Mouse (Mus musculus): Measurements from ENCODE around the gene Chaf1a. TPM values are rescaled to one million over a fixed set of nuclear protein-coding genes. Genes with fewer than 3 reads are reported as not detected.
"Not testable (repeated sequence)": the region's sequence is repeated elsewhere in the genome, so short reads cannot be mapped to it uniquely, and the experiment has no call there.

Gene Chaf1a
- polyA plus RNA-seq, 1 experiment from 2014 or later, result 25.0 TPM

- Histone ChIP-seq H3K9me3 (ENCODE audit: control insufficient read depth, low read length) (no peaks in the 10 kb centered on the region), H3K27ac (ENCODE audit: low read depth, low read length) (no peak overlapping the region), H3K4me1 (ENCODE audit: control insufficient read depth, insufficient read depth, low read length) (no peaks in the 10 kb centered on the region), H3K36me3 (ENCODE audit: control insufficient read depth, insufficient read depth, low read length) (peaks cover 43% of the 10 kb centered on the region), H3K27me3 (ENCODE audit: control insufficient read depth, insufficient read depth, low read length) (no peaks in the 10 kb centered on the region), H3K4me2 (ENCODE audit: low read depth) (no peak overlapping the region), H3K9ac (ENCODE audit: low read length) (no peak overlapping the region), H3K4me3 (ENCODE audit: low read depth, low read length) (no peak overlapping the region)
- ATAC-seq (ENCODE audit: insufficient read depth, low FRiP score, low TSS enrichment) (no peak), DNase-seq (ENCODE audit: low spot score) (no peak)
- 97% methylated on average over 14 of the region's 14 CpGs for WGBS
Measured at GRCm38 (mm10) chr17:56069066-56069465, 28.8 kb downstream of the Chaf1a start.

DNA sequence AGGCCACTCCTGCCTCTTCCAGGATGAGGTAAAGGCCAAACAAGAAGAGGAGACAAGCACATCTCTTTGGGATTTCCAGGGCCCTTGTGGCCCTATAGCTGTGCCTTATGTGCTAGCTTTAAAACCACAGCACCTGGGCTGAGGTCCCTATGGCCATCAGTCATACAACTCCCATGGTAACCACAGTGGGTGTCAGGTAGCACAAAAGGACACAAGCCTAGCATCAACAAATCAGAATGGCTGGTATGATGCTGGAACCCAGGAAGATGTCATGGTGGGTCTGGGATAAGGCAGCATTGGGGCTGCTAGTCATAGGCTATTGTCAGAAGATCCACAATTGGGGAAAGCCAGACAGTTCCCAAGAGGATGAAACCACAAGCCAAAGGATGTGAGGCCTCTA is 30.9 kb downstream of the Chaf1a start:
- Histone ChIP-seq H3K4me1 (ENCODE audit: control insufficient read depth, insufficient read depth, low read length) (0 out of 2 replicates have a peak, but pooled peaks cover 3% of the 10 kb centered on the region), H3K9ac (ENCODE audit: low read length) (no peak overlapping the region), H3K36me3 (ENCODE audit: control insufficient read depth, insufficient read depth, low read length) (peaks cover 31% of the 10 kb centered on the region), H3K4me3 (ENCODE audit: low read depth, low read length) (no peak overlapping the region), H3K27me3 (ENCODE audit: control insufficient read depth, insufficient read depth, low read length) (no peaks in the 10 kb centered on the region), H3K27ac (ENCODE audit: low read depth, low read length) (no peak overlapping the region), H3K4me2 (ENCODE audit: low read depth) (no peak overlapping the region), H3K9me3 (ENCODE audit: control insufficient read depth, low read length) (no peaks in the 10 kb centered on the region)
- no peak for DNase-seq (ENCODE audit: low spot score)
- ATAC-seq (ENCODE audit: insufficient read depth, low FRiP score, low TSS enrichment), result no peak

DNA sequence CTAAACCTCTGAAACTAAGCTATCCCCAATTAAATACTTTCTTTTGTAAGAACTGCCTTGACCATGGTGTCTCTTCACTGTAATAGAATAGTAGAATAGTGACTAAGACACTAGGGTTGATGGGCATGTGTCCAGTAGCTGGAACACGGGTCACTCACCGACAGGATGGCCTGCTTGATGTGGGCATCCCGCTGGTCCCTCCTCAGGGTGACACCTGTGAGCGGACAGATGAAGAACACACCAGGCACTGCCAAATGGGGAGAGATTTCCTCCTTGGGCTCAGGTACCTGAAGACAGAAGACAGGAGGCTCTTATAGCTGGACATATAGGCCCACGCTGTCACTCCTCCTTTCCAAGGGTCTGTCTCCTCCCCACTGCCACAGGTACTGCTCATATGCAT is 32.0 kb downstream of the Chaf1a start:
- Histone ChIP-seq H3K36me3 (ENCODE audit: control insufficient read depth, insufficient read depth, low read length) (peaks cover 26% of the 10 kb centered on the region), H3K4me3 (ENCODE audit: low read depth, low read length) (no peak overlapping the region), H3K27me3 (ENCODE audit: control insufficient read depth, insufficient read depth, low read length) (no peaks in the 10 kb centered on the region), H3K4me1 (ENCODE audit: control insufficient read depth, insufficient read depth, low read length) (0 out of 2 replicates have a peak, but pooled peaks cover 3% of the 10 kb centered on the region), H3K9ac (ENCODE audit: low read length) (no peak overlapping the region), H3K4me2 (ENCODE audit: low read depth) (no peak overlapping the region), H3K9me3 (ENCODE audit: control insufficient read depth, low read length) (no peaks in the 10 kb centered on the region), H3K27ac (ENCODE audit: low read depth, low read length) (no peak overlapping the region)
- ATAC-seq (ENCODE audit: insufficient read depth, low FRiP score, low TSS enrichment) (no peak), DNase-seq (ENCODE audit: low spot score) (no peak)
- WGBS, result 93% methylated on average over 5 of the region's 5 CpGs

DNA sequence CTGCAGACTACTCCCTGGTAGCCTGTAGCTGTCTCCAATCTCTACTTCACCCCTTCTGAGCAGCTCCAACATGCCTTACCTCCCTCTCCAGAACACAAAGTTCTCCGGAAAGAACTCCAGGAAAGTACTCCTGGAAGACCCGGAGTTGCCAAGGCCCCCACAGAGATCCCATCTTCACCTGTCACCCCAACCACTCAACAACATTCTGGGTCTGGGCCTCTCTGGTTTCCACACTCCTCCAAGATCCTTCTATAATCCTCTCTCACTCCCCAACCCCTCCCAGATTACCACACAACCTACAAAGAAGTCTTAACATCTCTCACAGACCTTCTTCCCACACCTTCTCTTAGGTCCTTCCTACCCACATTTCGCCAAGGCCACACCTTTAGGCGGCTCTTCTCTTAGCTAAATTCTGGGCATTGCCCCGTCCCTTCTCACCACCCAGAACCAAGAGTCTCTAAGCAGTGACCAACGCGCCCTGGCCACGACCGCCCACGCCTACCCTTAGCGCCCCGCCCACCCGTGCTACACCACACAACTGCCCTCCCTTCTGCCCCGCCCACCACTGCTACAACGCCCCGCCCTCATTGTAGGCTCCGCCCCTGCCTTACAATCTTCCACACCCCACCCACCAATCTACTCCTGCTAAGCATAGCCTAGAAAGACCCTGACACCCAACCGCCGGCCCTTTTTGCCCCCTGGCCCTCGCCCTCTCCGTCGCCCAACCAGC is 34.0 kb downstream of the Chaf1a start:
- Histone ChIP-seq H3K27me3 (ENCODE audit: control insufficient read depth, insufficient read depth, low read length) (no peaks in the 10 kb centered on the region), H3K4me1 (ENCODE audit: control insufficient read depth, insufficient read depth, low read length) (0 out of 2 replicates have a peak, but pooled peaks cover 3% of the 10 kb centered on the region), H3K4me2 (ENCODE audit: low read depth) (peak overlapping the region; percentile 58), H3K9ac (ENCODE audit: low read length) (peak overlapping the region; percentile 72), H3K27ac (ENCODE audit: low read depth, low read length) (peak overlapping the region; percentile 88), H3K36me3 (ENCODE audit: control insufficient read depth, insufficient read depth, low read length) (peaks cover 7% of the 10 kb centered on the region; the same call in 1 of the 2 replicates), H3K4me3 (ENCODE audit: low read depth, low read length) (peak overlapping the region; percentile 77), H3K9me3 (ENCODE audit: control insufficient read depth, low read length) (no peaks in the 10 kb centered on the region)
- WGBS, result 8% methylated on average over 22 of the region's 22 CpGs
- DNase-seq (ENCODE audit: low spot score), result peak; percentile 84
- peak; percentile 16 for ATAC-seq (ENCODE audit: insufficient read depth, low FRiP score, low TSS enrichment)

DNA sequence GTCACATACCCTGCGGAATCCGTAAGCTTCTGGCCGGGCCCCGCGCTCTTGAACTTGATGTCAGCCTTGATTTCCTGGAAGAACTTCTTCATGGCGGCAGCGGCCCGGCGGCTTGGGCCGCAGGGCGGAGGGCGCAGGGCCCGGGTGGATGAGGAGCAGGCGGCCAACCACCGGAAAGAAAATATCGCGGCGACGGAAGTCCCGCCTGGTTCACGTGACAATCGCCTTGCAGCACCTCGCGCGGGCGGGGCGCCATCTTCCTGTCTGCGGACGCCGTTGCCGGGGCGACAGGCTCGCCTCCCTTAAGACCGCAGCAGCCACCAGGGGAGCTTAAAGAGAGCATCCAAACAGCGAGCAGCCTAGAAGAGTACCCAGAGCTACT is 34.6 kb downstream of the Chaf1a start, which contains the start of gene Ubxn6:
TSS of gene Ubxn6 (minus strand) at position 202 of the 382 bp plus-strand sequence.
- Histone ChIP-seq H3K27ac (ENCODE audit: low read depth, low read length) (peak within 1 kb of the TSS; percentile 88), H3K9ac (ENCODE audit: low read length) (peak within 1 kb of the TSS; percentile 72), H3K27me3 (ENCODE audit: control insufficient read depth, insufficient read depth, low read length) (no peaks in the 10 kb centered on the region), H3K9me3 (ENCODE audit: control insufficient read depth, low read length) (no peaks in the 10 kb centered on the region), H3K4me3 (ENCODE audit: low read depth, low read length) (peak within 1 kb of the TSS; percentile 77), H3K4me2 (ENCODE audit: low read depth) (peak within 1 kb of the TSS; percentile 58), H3K4me1 (ENCODE audit: control insufficient read depth, insufficient read depth, low read length) (0 out of 2 replicates have a peak, but pooled peaks cover 3% of the 10 kb centered on the region), H3K36me3 (ENCODE audit: control insufficient read depth, insufficient read depth, low read length) (peaks cover 4% of the 10 kb centered on the region; the same call in 1 of the 2 replicates)
- WGBS, result under 1% methylated on average over 35 of the region's 35 CpGs
- ATAC-seq (ENCODE audit: insufficient read depth, low FRiP score, low TSS enrichment) (peak; percentile 41), DNase-seq (ENCODE audit: low spot score) (peak; percentile 97)

- H3K4me2 ChIP-seq (ENCODE audit: low read depth), result no peak overlapping the region
- H3K4me1 ChIP-seq (ENCODE audit: control insufficient read depth, insufficient read depth, low read length), result peaks cover 13% of the 10 kb centered on the region
- H3K36me3 ChIP-seq (ENCODE audit: control insufficient read depth, insufficient read depth, low read length), result no peaks in the 10 kb centered on the region
- no peak overlapping the region for H3K9ac ChIP-seq (ENCODE audit: low read length)
- H3K4me3 ChIP-seq (ENCODE audit: low read depth, low read length), result no peak overlapping the region
- H3K27me3 ChIP-seq (ENCODE audit: control insufficient read depth, insufficient read depth, low read length), result no peaks in the 10 kb centered on the region
- no peaks in the 10 kb centered on the region for H3K9me3 ChIP-seq (ENCODE audit: control insufficient read depth, low read length)
- WGBS, result 90% methylated on average over 5 of the region's 5 CpGs
- no peak overlapping the region for H3K27ac ChIP-seq (ENCODE audit: low read depth, low read length)
- no peak for ATAC-seq (ENCODE audit: insufficient read depth, low FRiP score, low TSS enrichment)
- DNase-seq (ENCODE audit: low spot score), result no peak
Measured at GRCm38 (mm10) chr17:56077523-56077922, 37.3 kb downstream of the Chaf1a start.

DNA sequence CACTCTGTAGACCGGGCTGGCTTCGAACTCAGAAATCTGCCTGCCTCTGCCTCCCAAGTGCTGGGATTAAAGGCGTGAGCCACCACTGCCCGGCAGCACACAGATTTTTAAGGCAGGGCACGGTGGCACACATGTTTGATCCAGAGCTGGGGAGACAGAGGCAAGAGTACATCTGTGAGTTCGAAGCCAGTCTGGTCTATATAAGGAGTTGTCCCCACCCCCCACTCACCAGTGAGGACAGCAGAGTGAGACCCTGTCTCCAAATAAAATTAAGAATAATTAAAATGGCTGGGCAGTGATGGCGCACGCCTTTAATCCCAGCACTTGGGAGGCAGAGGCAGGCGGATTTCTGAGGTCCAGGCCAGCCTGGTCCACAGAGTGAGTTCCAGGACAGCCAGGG is 38.1 kb downstream of the Chaf1a start:
- H3K27ac ChIP-seq (ENCODE audit: low read depth, low read length); H3K27me3 ChIP-seq (ENCODE audit: control insufficient read depth, insufficient read depth, low read length); DNase-seq (ENCODE audit: low spot score); ATAC-seq (ENCODE audit: insufficient read depth, low FRiP score, low TSS enrichment); H3K4me3 ChIP-seq (ENCODE audit: low read depth, low read length); H3K9me3 ChIP-seq (ENCODE audit: control insufficient read depth, low read length); H3K9ac ChIP-seq (ENCODE audit: low read length); H3K36me3 ChIP-seq (ENCODE audit: control insufficient read depth, insufficient read depth, low read length): not testable (repeated sequence)
- H3K4me2 ChIP-seq (ENCODE audit: low read depth), result peak overlapping the region; percentile 25; the same call in 1 of the 2 replicates
- H3K4me1 ChIP-seq (ENCODE audit: control insufficient read depth, insufficient read depth, low read length), result peaks cover 13% of the 10 kb centered on the region
- WGBS, result 64% methylated on average over 9 of the region's 9 CpGs

DNA sequence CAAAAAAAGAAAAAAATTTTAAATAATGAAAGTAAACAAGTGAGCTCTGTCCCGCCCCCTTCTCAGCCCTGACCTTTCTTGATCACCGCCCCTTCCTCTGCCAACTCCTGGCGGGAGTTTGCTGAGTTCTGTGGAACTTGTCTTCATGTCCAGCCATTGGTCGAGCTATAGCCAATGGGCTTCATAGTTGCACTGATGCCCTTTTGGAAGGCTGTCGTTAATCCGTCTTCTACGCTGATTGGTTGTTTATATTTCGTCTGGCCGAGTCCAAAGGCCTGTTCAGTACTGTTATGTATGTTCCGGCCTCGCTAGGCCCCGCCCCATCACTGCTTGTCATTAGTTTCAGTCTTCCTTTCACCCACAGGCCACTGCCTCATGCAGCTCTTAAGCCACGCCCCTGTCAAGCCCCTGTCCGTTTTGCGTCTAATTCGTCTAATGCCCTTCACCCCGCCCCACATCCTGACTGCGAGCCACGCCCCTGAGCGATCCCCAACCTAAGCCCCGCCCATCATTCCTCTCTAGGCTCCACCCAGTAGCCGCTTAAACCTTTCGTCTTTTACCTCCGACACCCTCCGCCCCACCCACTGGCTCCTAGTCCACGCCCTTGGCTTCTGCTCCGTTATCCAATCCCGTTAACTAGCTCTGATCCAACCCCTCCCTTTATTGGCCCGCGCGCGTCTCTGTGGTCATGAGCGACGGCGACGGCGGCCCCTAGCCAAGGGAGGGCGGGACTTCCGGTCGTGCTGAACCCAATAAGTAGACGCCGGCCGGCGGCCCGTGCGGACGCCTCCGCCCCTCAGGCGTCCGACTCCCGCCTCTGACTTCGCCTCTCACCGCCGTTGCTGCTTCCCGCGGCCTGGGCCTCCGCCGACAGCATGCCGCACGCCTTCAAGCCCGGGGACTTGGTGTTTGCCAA is 38.9 kb downstream of the Chaf1a start, which contains the start of gene Hdgfl2:
TSS of gene Hdgfl2 (plus strand) at position 755 of the 916 bp plus-strand sequence.
- peak; percentile 99 for DNase-seq (ENCODE audit: low spot score)
- under 1% methylated on average over 61 of the region's 61 CpGs for WGBS

More for the DNA sequence above, 38.9 kb downstream of the Chaf1a start, which contains the start of gene Hdgfl2:
- Histone ChIP-seq H3K27ac (ENCODE audit: low read depth, low read length) (peak within 1 kb of the TSS; percentile 58; the same call in 1 of the 2 replicates), H3K9me3 (ENCODE audit: control insufficient read depth, low read length) (no peaks in the 10 kb centered on the region), H3K4me2 (ENCODE audit: low read depth) (peak within 1 kb of the TSS; percentile 99), H3K27me3 (ENCODE audit: control insufficient read depth, insufficient read depth, low read length) (no peaks in the 10 kb centered on the region), H3K9ac (ENCODE audit: low read length) (peak within 1 kb of the TSS; percentile 77), H3K4me1 (ENCODE audit: control insufficient read depth, insufficient read depth, low read length) (peaks cover 13% of the 10 kb centered on the region), H3K4me3 (ENCODE audit: low read depth, low read length) (peak within 1 kb of the TSS; percentile 94), H3K36me3 (ENCODE audit: control insufficient read depth, insufficient read depth, low read length) (0 out of 2 replicates have a peak, but pooled peaks cover 2% of the 10 kb centered on the region)
- peak; percentile 91 for ATAC-seq (ENCODE audit: insufficient read depth, low FRiP score, low TSS enrichment)
